Mouse (Mus musculus) E14TG2a.4 (cell line): ENCODE measurements at regions not wholly inside any gene's neighbourhood (a gene's known extent, or its start where the extent isn't known, plus 50 kb on each side); places are given as distances from the start of the nearest gene placed in this dataset.

Experiments
- CTCF ChIP-seq: conservative IDR thresholded peaks from 2 replicates; pipeline ENCODE4 v1.5.1; 2014; ENCODE audit warnings: low read length
- NANOG ChIP-seq: IDR thresholded peaks from 2 replicates; pipeline ENCODE4 v1.6.1; 2014; ENCODE audit warnings: borderline replicate concordance, low read length, mixed read lengths
- POU5F1 ChIP-seq: IDR thresholded peaks from 2 replicates; pipeline ENCODE4 v1.6.1; 2014; ENCODE audit warnings: low read length, borderline replicate concordance

DNA sequence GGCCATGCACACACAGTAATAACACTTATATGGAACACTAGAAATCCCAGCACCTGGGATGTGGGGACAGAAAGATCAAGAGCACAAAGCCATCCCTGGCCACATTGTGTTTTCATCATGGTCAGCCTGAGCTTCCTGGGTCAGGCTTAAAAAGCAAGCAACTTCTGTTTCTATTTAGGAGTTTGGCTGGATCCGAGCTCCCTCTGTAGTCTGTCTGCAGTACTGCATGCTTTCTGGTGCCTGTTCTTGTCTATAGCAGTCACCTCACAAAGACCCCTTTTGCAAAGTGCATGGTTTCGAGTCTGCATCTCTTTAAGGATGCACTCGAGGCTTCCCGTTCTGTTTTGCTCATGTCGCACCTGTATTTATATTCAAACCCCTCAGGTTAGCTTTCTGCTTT, 73.4 kb upstream of the Gm14444 start:
- TF ChIP-seq CTCF (peak; percentile 83), NANOG (no peak), POU5F1 (no peak)
